Mouse (Mus musculus): ENCODE measurements around the gene Gm11027. TPM values are rescaled to one million over a fixed set of nuclear protein-coding genes. Genes with fewer than 3 reads are reported as not detected.
"Not testable (repeated sequence)": the region's sequence is repeated elsewhere in the genome, so short reads cannot be mapped to it uniquely, and the experiment has no call there.

Gene Gm11027
- not detected in 2 replicates for polyA plus RNA-seq (2012; ENCODE audit: insufficient read depth, insufficient read length, missing spikeins)

DNA sequence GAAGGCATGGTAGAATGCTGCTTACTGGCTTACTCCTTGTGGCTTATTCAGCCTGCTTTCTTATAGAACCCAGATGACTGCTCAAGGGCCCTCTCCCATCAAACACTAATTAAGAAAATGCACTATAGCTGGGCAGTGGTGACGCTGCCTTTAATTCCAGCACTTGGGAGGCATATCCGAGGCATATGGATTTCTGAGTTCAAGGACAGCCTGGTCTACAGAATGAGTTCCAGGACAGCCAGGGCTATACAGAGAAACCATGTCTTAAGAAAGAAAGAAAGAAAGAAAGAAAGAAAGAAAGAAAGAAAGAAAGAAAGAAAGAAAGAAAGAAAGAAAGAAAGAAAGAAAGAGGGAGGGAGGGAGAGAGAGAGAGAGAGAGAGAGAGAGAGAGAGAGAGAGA lies at the start of gene Gm11027:
TSS of gene Gm11027 (plus strand) at position 301 of the 400 bp plus-strand sequence.
- H3K4me3 ChIP-seq (ENCODE audit: insufficient read depth, low read depth, low read length); H3K4me1 ChIP-seq (ENCODE audit: control insufficient read depth, insufficient read depth, insufficient read length, low read length); H3K27ac ChIP-seq (replicated peaks; ENCODE audit: low read depth, low read length): not testable (repeated sequence)

DNA sequence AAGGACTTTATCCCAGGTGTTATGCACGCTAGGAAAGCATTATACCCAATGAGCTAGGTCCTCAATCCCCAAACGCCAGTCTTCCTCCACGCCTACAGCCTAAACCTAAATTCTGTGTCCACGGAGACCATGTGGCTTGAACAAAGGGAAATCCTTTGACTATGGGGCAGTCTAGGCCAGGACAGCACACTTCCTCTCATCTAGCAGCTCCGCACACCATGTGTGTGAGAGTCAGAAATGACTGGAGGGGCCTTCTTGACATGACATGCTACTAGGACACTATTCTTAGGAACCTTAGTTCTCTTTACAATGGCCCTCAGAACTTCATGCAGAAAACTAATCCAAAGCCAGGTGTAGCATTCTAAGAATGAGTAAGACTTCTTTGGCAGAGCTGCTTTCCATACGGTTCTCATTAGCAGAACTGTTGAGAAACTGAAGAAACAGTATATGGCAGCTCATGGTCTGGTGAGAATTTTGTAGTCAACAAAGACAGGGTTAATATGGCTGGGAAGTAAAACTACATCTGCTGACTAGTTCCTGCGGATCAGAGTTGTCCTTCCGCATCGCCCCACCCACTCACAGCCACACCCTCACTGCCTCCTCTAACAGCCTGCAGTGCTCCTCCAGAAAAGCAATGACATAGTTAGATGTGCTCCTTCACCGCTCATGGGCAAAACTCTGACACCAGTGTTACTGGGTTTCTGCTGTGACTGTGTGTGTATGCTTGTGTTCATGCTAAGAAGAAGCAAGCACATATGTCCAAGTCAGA lies 48.7 kb upstream of the Gm11027 start:
- H3K4me3 ChIP-seq (ENCODE audit: insufficient read depth, low read depth, low read length): no peak overlapping the region
- H3K4me1 ChIP-seq (ENCODE audit: control insufficient read depth, insufficient read depth, insufficient read length, low read length): peaks cover 4% of the 10 kb centered on the region; the same call in 1 of the 2 replicates

DNA sequence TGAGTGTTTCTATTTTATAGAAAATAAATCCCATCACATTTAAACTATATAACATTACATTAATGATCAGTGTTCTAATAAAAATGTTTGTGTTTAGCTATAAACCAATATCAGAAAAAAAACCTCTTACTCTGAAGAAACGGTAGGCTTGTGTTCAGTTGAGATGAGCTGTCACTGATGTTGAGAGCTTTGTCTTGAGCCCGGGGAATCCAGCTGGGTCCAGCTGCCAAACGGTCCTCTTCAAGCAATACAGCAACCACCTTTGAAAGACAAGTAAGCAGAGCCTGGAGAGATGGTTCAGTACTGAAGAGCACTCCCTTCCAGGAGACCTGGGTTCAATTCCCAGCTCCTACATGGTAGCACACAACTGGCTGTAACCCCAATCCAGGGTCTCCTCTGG lies 45.7 kb upstream of the Gm11027 start:
- Histone ChIP-seq H3K4me3 (ENCODE audit: insufficient read depth, low read depth, low read length) (no peak overlapping the region), H3K27ac (replicated peaks; ENCODE audit: low read depth, low read length) (no peak overlapping the region), H3K4me1 (ENCODE audit: control insufficient read depth, insufficient read depth, insufficient read length, low read length) (peaks cover 4% of the 10 kb centered on the region; the same call in 1 of the 2 replicates)

More for the DNA sequence above, 48.7 kb upstream of the Gm11027 start:
- no peak overlapping the region for H3K27ac ChIP-seq (replicated peaks; ENCODE audit: low read depth, low read length)

DNA sequence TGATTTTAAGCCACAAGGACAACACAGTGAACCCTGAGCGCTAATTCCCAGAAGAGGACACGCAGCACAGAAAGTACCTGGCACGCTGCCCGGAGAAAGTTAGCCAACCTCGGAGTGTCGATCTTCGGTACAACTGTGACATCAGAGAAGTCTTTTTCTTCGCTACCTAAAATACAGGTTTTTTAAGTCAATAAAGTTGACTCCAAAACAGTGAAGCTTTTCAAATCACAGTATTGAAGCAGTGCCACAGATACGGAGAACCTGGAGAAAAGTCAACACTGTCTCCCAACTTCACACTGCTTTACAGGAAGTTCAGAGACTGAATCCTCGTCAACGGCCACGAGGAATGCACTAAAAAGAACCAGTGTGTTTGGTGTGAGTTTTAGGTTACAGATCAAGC lies 43.6 kb upstream of the Gm11027 start:
- Histone ChIP-seq H3K4me1 (ENCODE audit: control insufficient read depth, insufficient read depth, insufficient read length, low read length) (peaks cover 4% of the 10 kb centered on the region; the same call in 1 of the 2 replicates), H3K27ac (replicated peaks; ENCODE audit: low read depth, low read length) (peak overlapping the region; percentile 93), H3K4me3 (ENCODE audit: insufficient read depth, low read depth, low read length) (peak overlapping the region; percentile 47)

DNA sequence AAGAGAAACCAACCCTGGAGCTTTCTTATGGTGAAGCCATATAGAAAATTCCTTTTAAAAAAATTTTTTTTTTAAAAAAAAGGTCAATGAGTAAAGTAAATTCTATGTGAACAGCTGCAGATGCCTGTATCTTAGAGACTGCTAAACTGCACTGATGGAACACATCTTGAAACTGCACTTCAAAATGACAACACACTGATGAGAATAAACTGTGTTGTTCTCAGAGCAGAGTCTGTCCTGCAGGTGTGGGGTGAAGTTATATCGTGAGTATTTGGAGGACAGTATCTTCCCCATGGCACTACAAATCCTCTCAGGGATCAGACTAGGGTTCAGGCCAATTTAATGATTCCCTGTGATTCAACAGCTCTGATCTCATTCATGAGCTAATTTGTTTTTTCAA lies 43.1 kb upstream of the Gm11027 start:
- no peak overlapping the region; the same call in 1 of the 2 replicates for H3K4me3 ChIP-seq (ENCODE audit: insufficient read depth, low read depth, low read length)
- peaks cover 6% of the 10 kb centered on the region; the same call in 1 of the 2 replicates for H3K4me1 ChIP-seq (ENCODE audit: control insufficient read depth, insufficient read depth, insufficient read length, low read length)
- peak overlapping the region; percentile 93 for H3K27ac ChIP-seq (replicated peaks; ENCODE audit: low read depth, low read length)

DNA sequence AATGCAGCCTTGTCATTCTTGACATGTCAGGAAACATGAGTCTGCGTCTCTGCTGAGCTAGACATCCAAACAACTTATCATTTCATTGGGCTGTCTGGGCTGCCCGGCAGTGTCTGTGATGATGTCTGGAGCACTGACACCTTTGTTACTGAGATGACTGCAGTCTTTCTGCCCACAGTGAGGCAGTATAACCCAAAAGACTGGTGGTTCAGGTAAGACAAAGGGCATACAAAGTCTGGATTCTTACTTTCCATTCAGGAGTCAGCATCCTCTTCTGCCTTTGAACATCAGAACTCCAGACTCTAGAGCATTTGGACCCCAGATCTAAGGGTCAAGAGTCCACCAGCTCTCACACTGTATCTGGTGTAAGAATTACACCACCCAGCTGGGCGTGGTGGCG lies 39.8 kb upstream of the Gm11027 start:
- no peak overlapping the region for H3K4me3 ChIP-seq (ENCODE audit: insufficient read depth, low read depth, low read length)

DNA sequence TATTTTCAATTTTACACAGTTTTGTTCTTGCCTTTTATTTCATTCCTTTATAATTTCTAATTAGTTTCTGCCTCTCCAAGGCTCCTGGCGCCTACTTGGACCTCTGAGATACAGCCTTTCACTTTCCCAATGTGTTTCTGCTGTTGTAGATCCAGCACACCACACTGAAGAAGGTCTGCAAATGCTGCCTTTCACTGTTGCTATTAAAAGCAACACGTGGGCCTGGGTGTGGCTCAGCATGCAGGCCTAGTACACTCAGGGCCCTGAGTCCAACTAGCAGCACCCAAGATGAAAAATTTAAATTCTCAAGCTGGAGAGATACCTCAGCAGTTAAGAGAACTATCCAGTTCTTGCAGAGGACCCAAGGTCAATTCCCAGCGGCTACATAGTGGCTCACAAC lies 38.5 kb upstream of the Gm11027 start:
- Histone ChIP-seq H3K4me3 (ENCODE audit: insufficient read depth, low read depth, low read length) (no peak overlapping the region), H3K27ac (replicated peaks; ENCODE audit: low read depth, low read length) (no peak overlapping the region), H3K4me1 (ENCODE audit: control insufficient read depth, insufficient read depth, insufficient read length, low read length) (0 out of 2 replicates have a peak, but pooled peaks cover 2% of the 10 kb centered on the region)

More for the DNA sequence above, 39.8 kb upstream of the Gm11027 start:
- Histone ChIP-seq H3K27ac (replicated peaks; ENCODE audit: low read depth, low read length) (no peak overlapping the region), H3K4me1 (ENCODE audit: control insufficient read depth, insufficient read depth, insufficient read length, low read length) (peaks cover 2% of the 10 kb centered on the region; the same call in 1 of the 2 replicates)

DNA sequence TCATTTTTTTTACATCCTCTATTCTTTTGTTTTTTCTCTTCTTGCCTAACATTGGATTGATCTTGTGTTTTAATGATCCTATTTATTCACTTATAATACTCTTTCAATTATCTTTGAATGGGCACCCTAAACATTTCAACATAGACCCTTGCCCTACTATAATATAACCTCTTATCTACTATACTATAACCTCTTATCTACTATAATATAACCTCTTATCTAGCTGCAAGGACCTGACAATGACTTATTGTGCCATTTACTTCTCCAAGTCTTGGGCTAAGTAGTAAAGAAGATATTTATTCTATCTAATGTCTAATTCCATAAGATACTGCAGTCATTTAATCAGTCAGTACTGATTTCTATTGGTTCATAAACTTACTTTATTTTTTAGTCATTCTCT lies 36.8 kb upstream of the Gm11027 start:
- Histone ChIP-seq H3K4me3 (ENCODE audit: insufficient read depth, low read depth, low read length) (no peak overlapping the region), H3K27ac (replicated peaks; ENCODE audit: low read depth, low read length) (no peak overlapping the region), H3K4me1 (ENCODE audit: control insufficient read depth, insufficient read depth, insufficient read length, low read length) (0 out of 2 replicates have a peak, but pooled peaks cover 2% of the 10 kb centered on the region)

DNA sequence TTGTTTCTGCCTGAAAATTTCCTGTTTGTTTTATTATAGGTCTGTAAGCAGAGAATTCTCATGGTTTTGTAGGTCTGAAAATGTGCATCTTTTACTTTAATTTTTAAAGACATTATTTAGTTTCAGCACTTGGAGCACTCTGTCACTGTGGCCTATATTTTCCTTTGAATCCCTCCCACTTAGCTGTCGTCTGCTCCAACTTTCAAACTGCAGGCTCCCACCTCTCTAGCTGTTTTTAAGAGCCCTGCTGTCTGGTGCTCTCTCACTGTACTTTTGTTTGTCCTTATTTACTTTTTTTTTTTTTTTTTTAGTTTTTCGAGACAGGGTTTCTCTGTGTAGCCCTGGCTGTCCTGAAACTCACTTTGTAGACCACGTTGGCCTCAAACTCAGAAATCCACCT lies 36.4 kb upstream of the Gm11027 start:
- Histone ChIP-seq H3K27ac (replicated peaks; ENCODE audit: low read depth, low read length) (no peak overlapping the region), H3K4me3 (ENCODE audit: insufficient read depth, low read depth, low read length) (no peak overlapping the region), H3K4me1 (ENCODE audit: control insufficient read depth, insufficient read depth, insufficient read length, low read length) (0 out of 2 replicates have a peak, but pooled peaks cover 2% of the 10 kb centered on the region)

DNA sequence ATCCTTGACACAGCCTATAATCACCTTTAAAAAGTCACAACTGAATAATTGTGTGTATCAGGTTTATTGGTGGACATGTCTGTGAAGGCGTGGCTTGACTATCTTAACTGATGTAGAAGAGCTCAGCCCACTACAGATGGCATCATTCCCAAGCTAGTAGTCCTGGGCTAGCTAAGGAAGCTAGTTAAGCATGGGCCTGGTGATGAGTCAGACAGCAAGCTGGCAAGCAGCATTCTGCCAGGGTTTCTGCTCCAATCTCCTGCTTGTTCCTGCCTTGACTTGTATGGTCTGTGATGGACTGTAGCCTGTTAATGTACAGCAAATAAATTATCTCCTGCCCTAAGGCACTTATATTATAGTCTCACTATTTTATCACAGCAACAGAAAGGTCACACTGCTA lies 30.6 kb upstream of the Gm11027 start:
- Histone ChIP-seq H3K4me1 (ENCODE audit: control insufficient read depth, insufficient read depth, insufficient read length, low read length) (no peaks in the 10 kb centered on the region), H3K27ac (replicated peaks; ENCODE audit: low read depth, low read length) (no peak overlapping the region)

DNA sequence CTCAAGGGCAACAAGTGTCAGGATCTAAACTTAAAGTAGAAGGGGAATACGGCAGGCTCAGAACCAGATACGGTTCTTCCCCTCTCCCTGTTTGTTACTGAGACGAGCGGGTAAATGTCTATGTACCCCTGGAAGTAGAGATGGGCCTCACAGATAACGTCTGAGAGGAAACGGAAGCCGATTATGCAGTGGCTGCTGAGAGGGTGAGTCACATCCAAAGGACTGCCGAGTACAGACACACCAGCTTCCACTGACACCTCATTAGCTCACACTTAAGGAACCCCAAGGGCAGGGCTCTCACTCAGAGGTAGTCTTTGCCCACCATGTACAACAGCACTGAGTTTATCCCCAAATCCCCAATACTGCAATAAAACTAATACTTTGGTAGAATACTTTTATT lies 20.5 kb upstream of the Gm11027 start:
- Histone ChIP-seq H3K4me3 (ENCODE audit: insufficient read depth, low read depth, low read length) (no peak overlapping the region), H3K4me1 (ENCODE audit: control insufficient read depth, insufficient read depth, insufficient read length, low read length) (no peaks in the 10 kb centered on the region), H3K27ac (replicated peaks; ENCODE audit: low read depth, low read length) (no peak overlapping the region)

More for the DNA sequence above, 30.6 kb upstream of the Gm11027 start:
- no peak overlapping the region for H3K4me3 ChIP-seq (ENCODE audit: insufficient read depth, low read depth, low read length)

DNA sequence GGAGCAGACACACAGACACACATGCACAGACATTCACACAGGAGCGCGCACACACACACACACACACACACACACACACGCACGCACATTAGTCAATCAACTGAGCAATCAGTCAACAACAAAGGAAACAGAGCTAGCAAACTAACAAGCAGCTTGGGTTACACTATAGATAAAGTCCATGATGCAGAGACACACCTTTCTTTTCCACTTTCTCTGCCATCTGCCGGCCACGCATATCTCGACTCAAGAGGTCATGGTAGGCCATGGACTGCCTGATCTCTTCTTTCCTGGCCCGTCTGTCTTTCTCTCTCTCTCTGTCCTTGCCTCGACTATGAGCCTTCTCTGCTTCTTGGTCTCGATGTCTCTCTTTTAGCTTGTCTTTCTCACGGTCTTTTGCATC lies 19.6 kb upstream of the Gm11027 start:
- H3K4me1 ChIP-seq (ENCODE audit: control insufficient read depth, insufficient read depth, insufficient read length, low read length): no peaks in the 10 kb centered on the region
- no peak overlapping the region for H3K4me3 ChIP-seq (ENCODE audit: insufficient read depth, low read depth, low read length)
- H3K27ac ChIP-seq (replicated peaks; ENCODE audit: low read depth, low read length): no peak overlapping the region

DNA sequence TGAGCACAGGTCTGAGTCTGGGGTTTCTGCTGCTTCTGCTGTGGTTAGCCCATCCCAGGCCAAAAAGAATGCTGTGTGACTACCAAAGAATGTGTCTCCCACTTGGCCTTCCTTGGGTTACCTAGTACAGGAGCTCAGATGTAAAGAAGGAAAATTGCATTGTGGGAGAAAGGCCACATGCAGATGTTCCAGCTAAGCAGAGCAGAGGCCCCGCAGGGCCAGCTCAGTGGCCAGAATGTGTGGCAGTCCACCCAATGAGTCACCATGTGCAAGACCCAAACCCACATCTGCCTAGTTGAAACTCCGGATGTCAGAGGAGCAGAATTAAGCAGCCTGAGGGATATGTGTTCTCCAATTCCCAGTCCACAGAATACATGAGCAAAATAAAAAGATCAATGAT lies 16.9 kb upstream of the Gm11027 start:
- Histone ChIP-seq H3K27ac (replicated peaks; ENCODE audit: low read depth, low read length) (no peak overlapping the region), H3K4me1 (ENCODE audit: control insufficient read depth, insufficient read depth, insufficient read length, low read length) (no peaks in the 10 kb centered on the region), H3K4me3 (ENCODE audit: insufficient read depth, low read depth, low read length) (no peak overlapping the region)

DNA sequence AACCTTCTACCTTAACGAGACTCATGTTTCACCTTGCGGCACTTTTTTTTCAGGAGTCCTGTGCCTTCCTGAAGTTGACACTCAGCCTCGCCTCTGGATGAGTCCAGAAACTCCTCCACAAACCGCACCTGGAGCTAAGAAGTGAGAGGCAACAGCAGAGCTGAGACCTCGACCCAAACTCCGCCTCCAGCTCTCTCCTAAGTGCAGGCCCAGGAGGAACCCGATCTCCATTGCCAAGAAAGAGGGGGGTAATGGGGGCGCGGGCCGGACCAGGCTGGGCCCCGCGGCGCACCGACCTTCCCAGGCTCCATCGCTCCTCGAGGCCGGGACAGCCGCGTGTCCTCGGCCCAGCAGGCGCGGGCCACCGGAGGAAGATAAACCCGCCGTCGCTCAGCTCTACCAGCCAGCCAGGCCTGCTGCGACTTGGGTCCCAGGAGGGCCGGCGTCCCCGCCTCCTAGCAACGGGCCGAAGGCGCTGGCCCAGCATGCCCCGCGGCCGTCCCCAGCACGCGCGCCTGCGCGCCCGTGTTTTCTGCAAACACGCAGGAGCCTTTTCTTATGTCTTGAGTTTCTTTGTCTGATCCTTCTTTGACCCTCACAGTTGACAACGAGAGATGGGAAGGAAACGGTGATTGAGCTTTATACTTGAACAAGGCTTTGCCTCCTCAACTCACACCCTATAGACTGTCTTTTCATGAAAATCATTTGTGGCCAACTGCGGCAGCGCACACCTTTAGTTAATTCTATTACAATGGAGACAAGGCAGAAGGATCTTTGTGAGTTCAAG lies 12.4 kb upstream of the Gm11027 start, which contains the start of gene Wdr60:
TSS of gene Wdr60 (minus strand) at position 468 of the 787 bp plus-strand sequence.
- Histone ChIP-seq H3K4me1 (ENCODE audit: control insufficient read depth, insufficient read depth, insufficient read length, low read length) (no peaks in the 10 kb centered on the region), H3K27ac (replicated peaks; ENCODE audit: low read depth, low read length) (peak within 1 kb of the TSS; percentile 52; the same call in 1 of the 2 replicates), H3K4me3 (ENCODE audit: insufficient read depth, low read depth, low read length) (peak within 1 kb of the TSS; percentile 79)

DNA sequence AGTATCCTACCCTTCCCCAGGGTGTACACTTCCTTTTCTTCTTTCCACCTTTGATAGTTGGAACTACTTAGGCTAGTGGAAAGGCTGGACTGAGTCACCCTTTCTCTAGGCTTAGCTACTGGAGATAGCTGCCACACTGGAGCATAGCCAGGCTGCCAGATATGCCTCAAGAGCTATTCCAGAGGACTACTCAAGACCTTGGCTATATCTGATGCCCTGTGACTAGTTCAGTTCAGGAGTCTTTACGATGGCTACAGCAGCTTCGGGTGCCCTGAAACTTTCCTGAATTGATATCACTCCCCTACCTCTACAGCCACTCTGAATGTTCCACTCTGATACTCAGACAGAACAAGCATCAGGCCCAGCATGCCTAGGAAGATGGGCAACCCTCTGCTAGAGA lies 10.4 kb upstream of the Gm11027 start:
- Histone ChIP-seq H3K27ac (replicated peaks; ENCODE audit: low read depth, low read length) (no peak overlapping the region), H3K4me1 (ENCODE audit: control insufficient read depth, insufficient read depth, insufficient read length, low read length) (no peaks in the 10 kb centered on the region)

More for the DNA sequence above, 10.4 kb upstream of the Gm11027 start:
- no peak overlapping the region for H3K4me3 ChIP-seq (ENCODE audit: insufficient read depth, low read depth, low read length)
